Mouse (Mus musculus) central nervous system, embryonic 11.5 days (tissue): ENCODE data around the gene Idh2. TPM values are rescaled to one million over a fixed set of nuclear protein-coding genes. Genes with fewer than 3 reads are reported as not detected.

Source experiments
- polyA plus RNA-seq: library from polyadenylated mRNA; depleted of rRNA; stranded (reverse); fragments of >200 nt; gene quantifications from 2 replicates; pipeline ENCODE4 v1.2.3, GENCODE M21; 2012; rRNA removed

Idh2 gene
- 348 and 397 TPM in 2 replicates for polyA plus RNA-seq

GRCm38 (mm10) chr7:80115224-80115590 lies at the start of gene Idh2:
Idh2 (minus strand) TSS chr7:80115392.

Other genes starting within 250 kb of the Idh2 start
- 32.6 and 34.4 TPM in 2 replicates for gene Ap3s2, start 194.7 kb downstream of the Idh2 start, polyA plus RNA-seq
- 13.3 and 13.5 TPM in 2 replicates for gene Arpin, start 180.0 kb downstream of the Idh2 start, polyA plus RNA-seq
- gene Zfp710, start 90.6 kb downstream of the Idh2 start, polyA plus RNA-seq = 31.7 and 32.5 TPM in 2 replicates
- 10.3 and 10.7 TPM in 2 replicates for gene Sema4b, start 71.4 kb upstream of the Idh2 start, polyA plus RNA-seq
- gene Cib1, start 117.4 kb upstream of the Idh2 start, polyA plus RNA-seq = 34.3 and 52.2 TPM in 2 replicates
- 2.2 and 2.3 TPM in 2 replicates for gene Gdpgp1, start 117.5 kb upstream of the Idh2 start, polyA plus RNA-seq
- 0.71 and 1.0 TPM in 2 replicates for gene Ttll13, start 131.0 kb upstream of the Idh2 start, polyA plus RNA-seq
- gene Ngrn, start 145.8 kb upstream of the Idh2 start, polyA plus RNA-seq = 42.3 and 56.7 TPM in 2 replicates
- 22.0 and 22.8 TPM in 2 replicates for gene Vps33b, start 154.3 kb upstream of the Idh2 start, polyA plus RNA-seq
- gene Prc1, start 179.1 kb upstream of the Idh2 start, polyA plus RNA-seq = 123 and 135 TPM in 2 replicates
- 27.3 and 27.7 TPM in 2 replicates for gene Rccd1, start 209.1 kb upstream of the Idh2 start, polyA plus RNA-seq
- 52.4 and 52.8 TPM in 2 replicates for gene Unc45a, start 225.6 kb upstream of the Idh2 start, polyA plus RNA-seq
- 26.0 and 52.1 TPM in 2 replicates for gene Hddc3, start 227.7 kb upstream of the Idh2 start, polyA plus RNA-seq